Mouse (Mus musculus): Measurements from ENCODE around the gene Trit1. TPM values are rescaled to one million over a fixed set of nuclear protein-coding genes. Genes with fewer than 3 reads are reported as not detected.

Gene Trit1
- polyA plus RNA-seq, 1 experiment: 12.3 TPM

DNA sequence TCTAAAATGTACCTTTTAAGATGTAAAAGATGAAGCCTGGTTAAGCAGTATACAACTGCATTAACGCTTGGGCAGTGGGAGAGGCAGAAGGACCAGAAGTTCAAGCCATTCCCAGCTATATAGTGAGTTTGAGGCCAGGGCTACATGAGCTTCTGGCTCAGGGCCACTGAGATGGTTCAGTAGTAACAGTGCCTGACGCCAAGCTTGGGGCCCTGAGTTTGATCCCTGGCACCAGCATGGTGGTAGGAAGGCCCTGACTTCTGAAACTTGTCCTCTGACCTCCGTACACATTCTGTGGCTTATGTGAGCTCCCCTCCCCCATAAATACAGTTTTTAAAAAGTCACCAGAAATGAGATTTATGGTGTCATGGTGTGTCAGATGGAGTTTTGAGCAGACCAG lies 5.2 kb downstream of the Trit1 start:
- H3K27ac ChIP-seq (ENCODE audit: control insufficient read depth, insufficient read depth, low read depth, low read length, poor library complexity): no peak overlapping the region
- WGBS: 90% methylated on average over 3 of the region's 3 CpGs
- no peak overlapping the region for H3K4me3 ChIP-seq (replicated peaks; ENCODE audit: control insufficient read depth, low read depth, low read length)
- TF ChIP-seq POLR2A (IDR thresholded peaks at IDR 0.05; ENCODE audit: borderline replicate concordance, control insufficient read depth, low read depth, low read length) (no peak), CTCF (IDR thresholded peaks at IDR 0.05; ENCODE audit: control insufficient read depth, insufficient read depth, low read length) (no peak)
- peaks cover 5% of the 10 kb centered on the region for H3K4me1 ChIP-seq (ENCODE audit: control insufficient read depth, insufficient read depth, low read length)

DNA sequence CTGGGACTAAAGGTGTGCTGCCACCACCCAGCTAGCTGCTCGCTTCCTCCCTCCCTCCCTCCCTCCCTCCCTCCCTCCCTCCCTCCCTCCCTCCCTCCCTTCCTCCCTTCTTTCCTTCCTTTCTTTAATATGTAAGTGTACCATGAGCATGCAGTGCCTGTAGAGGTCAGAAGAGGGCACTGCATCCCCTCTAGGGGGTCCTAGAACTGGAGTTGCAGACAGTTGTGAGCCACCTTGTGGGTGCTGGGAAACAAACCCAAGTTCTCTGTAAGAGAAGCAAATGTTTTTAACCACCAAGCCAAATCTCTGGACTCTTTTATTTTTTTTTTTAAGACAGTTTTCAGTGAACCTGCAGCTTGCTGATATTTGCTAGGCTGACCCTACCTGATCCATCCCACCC lies 6.5 kb downstream of the Trit1 start:
- Histone ChIP-seq H3K27ac (ENCODE audit: control insufficient read depth, insufficient read depth, low read depth, low read length, poor library complexity) (no peak overlapping the region), H3K4me1 (ENCODE audit: control insufficient read depth, insufficient read depth, low read length) (peaks cover 6% of the 10 kb centered on the region), H3K4me3 (replicated peaks; ENCODE audit: control insufficient read depth, low read depth, low read length) (no peak overlapping the region)
- 88% methylated on average over 1 of the region's 1 CpGs for WGBS
- TF ChIP-seq POLR2A (IDR thresholded peaks at IDR 0.05; ENCODE audit: borderline replicate concordance, control insufficient read depth, low read depth, low read length): no peak
- TF ChIP-seq CTCF (IDR thresholded peaks at IDR 0.05; ENCODE audit: control insufficient read depth, insufficient read depth, low read length): no peak

DNA sequence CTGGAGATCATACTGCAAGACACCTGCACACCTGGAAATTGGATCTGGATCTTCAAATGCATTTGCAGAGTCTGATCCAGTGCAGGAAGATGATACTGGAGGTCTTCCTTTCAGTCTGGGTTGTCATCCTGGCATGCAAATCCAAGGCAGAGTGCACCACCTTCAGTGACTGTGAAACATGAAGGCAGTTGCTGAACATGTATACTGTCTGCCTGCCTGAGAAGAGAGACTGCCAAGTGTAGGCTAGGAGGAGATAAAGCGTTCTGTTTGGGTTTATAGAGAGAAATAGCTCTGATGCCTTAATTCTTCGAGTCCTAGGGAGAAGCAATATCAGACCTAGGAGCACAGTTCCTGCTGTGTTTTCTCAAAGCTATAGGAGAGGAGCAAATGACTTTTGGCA lies 9.0 kb downstream of the Trit1 start:
- TF ChIP-seq CTCF (IDR thresholded peaks at IDR 0.05; ENCODE audit: control insufficient read depth, insufficient read depth, low read length) (no peak), POLR2A (IDR thresholded peaks at IDR 0.05; ENCODE audit: borderline replicate concordance, control insufficient read depth, low read depth, low read length) (no peak)
- 39% methylated on average over 2 of the region's 2 CpGs for WGBS
- Histone ChIP-seq H3K4me3 (replicated peaks; ENCODE audit: control insufficient read depth, low read depth, low read length) (no peak overlapping the region), H3K4me1 (ENCODE audit: control insufficient read depth, insufficient read depth, low read length) (peaks cover 3% of the 10 kb centered on the region), H3K27ac (ENCODE audit: control insufficient read depth, insufficient read depth, low read depth, low read length, poor library complexity) (peak overlapping the region; percentile 48; the same call in 1 of the 2 replicates)

- peaks cover 3% of the 10 kb centered on the region for H3K4me1 ChIP-seq (ENCODE audit: control insufficient read depth, insufficient read depth, low read length)
- TF ChIP-seq CTCF (IDR thresholded peaks at IDR 0.05; ENCODE audit: control insufficient read depth, insufficient read depth, low read length): no peak
- TF ChIP-seq POLR2A (IDR thresholded peaks at IDR 0.05; ENCODE audit: borderline replicate concordance, control insufficient read depth, low read depth, low read length): no peak
- H3K27ac ChIP-seq (ENCODE audit: control insufficient read depth, insufficient read depth, low read depth, low read length, poor library complexity): peak overlapping the region; percentile 48
- no peak overlapping the region for H3K4me3 ChIP-seq (replicated peaks; ENCODE audit: control insufficient read depth, low read depth, low read length)
- 17% methylated on average over 13 of the region's 13 CpGs for WGBS
Measured at GRCm38 (mm10) chr4:123026161-123026560, 9.8 kb downstream of the Trit1 start.

GRCm38 (mm10) chr4:123026597-123026996 lies 10.2 kb downstream of the Trit1 start:
- WGBS: 25% methylated on average over 4 of the region's 4 CpGs
- H3K4me1 ChIP-seq (ENCODE audit: control insufficient read depth, insufficient read depth, low read length): peaks cover 3% of the 10 kb centered on the region
- no peak overlapping the region for H3K4me3 ChIP-seq (replicated peaks; ENCODE audit: control insufficient read depth, low read depth, low read length)
- peak overlapping the region; percentile 44; the same call in 1 of the 2 replicates for H3K27ac ChIP-seq (ENCODE audit: control insufficient read depth, insufficient read depth, low read depth, low read length, poor library complexity)
- TF ChIP-seq POLR2A (IDR thresholded peaks at IDR 0.05; ENCODE audit: borderline replicate concordance, control insufficient read depth, low read depth, low read length) (no peak), CTCF (IDR thresholded peaks at IDR 0.05; ENCODE audit: control insufficient read depth, insufficient read depth, low read length) (no peak)

DNA sequence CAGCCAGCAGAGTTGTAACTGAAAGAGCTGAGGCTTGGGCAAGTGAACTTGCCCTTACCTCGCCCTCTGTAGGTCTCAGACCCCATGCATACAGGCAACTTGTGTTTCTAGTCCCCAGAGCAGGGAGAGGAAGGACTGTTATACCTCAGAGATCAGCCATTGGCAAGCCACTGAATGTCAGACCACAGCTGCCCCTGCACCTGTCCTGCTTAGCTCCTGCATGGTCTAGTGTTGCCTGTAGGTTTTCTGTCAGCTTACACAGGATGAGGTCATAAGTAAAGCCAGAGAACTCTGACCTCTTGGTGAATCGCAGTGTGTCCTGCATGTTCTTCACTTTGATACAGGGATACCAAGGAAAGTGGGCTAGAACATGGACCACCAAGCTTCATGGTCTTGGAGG lies 18.4 kb downstream of the Trit1 start:
- Histone ChIP-seq H3K4me3 (replicated peaks; ENCODE audit: control insufficient read depth, low read depth, low read length) (no peak overlapping the region), H3K27ac (ENCODE audit: control insufficient read depth, insufficient read depth, low read depth, low read length, poor library complexity) (no peak overlapping the region), H3K4me1 (ENCODE audit: control insufficient read depth, insufficient read depth, low read length) (no peaks in the 10 kb centered on the region)
- no peak for TF ChIP-seq CTCF (IDR thresholded peaks at IDR 0.05; ENCODE audit: control insufficient read depth, insufficient read depth, low read length)
- TF ChIP-seq POLR2A (IDR thresholded peaks at IDR 0.05; ENCODE audit: borderline replicate concordance, control insufficient read depth, low read depth, low read length): no peak
- 68% methylated on average over 2 of the region's 2 CpGs for WGBS

GRCm38 (mm10) chr4:123035636-123036035 lies 19.2 kb downstream of the Trit1 start:
- no peak for TF ChIP-seq POLR2A (IDR thresholded peaks at IDR 0.05; ENCODE audit: borderline replicate concordance, control insufficient read depth, low read depth, low read length)
- no peak for TF ChIP-seq CTCF (IDR thresholded peaks at IDR 0.05; ENCODE audit: control insufficient read depth, insufficient read depth, low read length)
- Histone ChIP-seq H3K4me3 (replicated peaks; ENCODE audit: control insufficient read depth, low read depth, low read length) (no peak overlapping the region), H3K4me1 (ENCODE audit: control insufficient read depth, insufficient read depth, low read length) (no peaks in the 10 kb centered on the region), H3K27ac (ENCODE audit: control insufficient read depth, insufficient read depth, low read depth, low read length, poor library complexity) (no peak overlapping the region)
- 89% methylated on average over 2 of the region's 2 CpGs for WGBS

GRCm38 (mm10) chr4:123036710-123037109 lies 20.3 kb downstream of the Trit1 start:
- H3K4me1 ChIP-seq (ENCODE audit: control insufficient read depth, insufficient read depth, low read length): no peaks in the 10 kb centered on the region
- H3K4me3 ChIP-seq (replicated peaks; ENCODE audit: control insufficient read depth, low read depth, low read length): no peak overlapping the region
- H3K27ac ChIP-seq (ENCODE audit: control insufficient read depth, insufficient read depth, low read depth, low read length, poor library complexity): no peak overlapping the region
- 85% methylated on average over 3 of the region's 3 CpGs for WGBS
- no peak for TF ChIP-seq POLR2A (IDR thresholded peaks at IDR 0.05; ENCODE audit: borderline replicate concordance, control insufficient read depth, low read depth, low read length)
- TF ChIP-seq CTCF (IDR thresholded peaks at IDR 0.05; ENCODE audit: control insufficient read depth, insufficient read depth, low read length): no peak

GRCm38 (mm10) chr4:123041131-123041530 lies 24.7 kb downstream of the Trit1 start:
- TF ChIP-seq POLR2A (IDR thresholded peaks at IDR 0.05; ENCODE audit: borderline replicate concordance, control insufficient read depth, low read depth, low read length) (no peak), CTCF (IDR thresholded peaks at IDR 0.05; ENCODE audit: control insufficient read depth, insufficient read depth, low read length) (no peak)
- H3K4me3 ChIP-seq (replicated peaks; ENCODE audit: control insufficient read depth, low read depth, low read length): no peak overlapping the region
- no peak overlapping the region for H3K27ac ChIP-seq (ENCODE audit: control insufficient read depth, insufficient read depth, low read depth, low read length, poor library complexity)
- no peaks in the 10 kb centered on the region for H3K4me1 ChIP-seq (ENCODE audit: control insufficient read depth, insufficient read depth, low read length)
- 91% methylated on average over 6 of the region's 6 CpGs for WGBS

All from bone marrow, adult 2 months (tissue).